Mouse (Mus musculus) heart, embryonic 10.5 days (tissue): Measurements from ENCODE around the gene Tysnd1. TPM values are rescaled to one million over a fixed set of nuclear protein-coding genes. Genes with fewer than 3 reads are reported as not detected.

Experiments used
- DNase-seq: peaks from one replicate; pipeline ENCODE4 v3.0.0-alpha.2; 2017; ENCODE audit warnings: low spot score
- H3K27ac ChIP-seq: fragments of 300-500 bp; sonication (generic); 2 replicates; pipeline ENCODE4 v1.5.1; 2016; ENCODE audit warnings: mild to moderate bottlenecking
- H3K27me3 ChIP-seq: fragments of 300-500 bp; sonication (generic); 2 replicates; pipeline ENCODE4 v1.6.1; 2016; ENCODE audit warnings: mild to moderate bottlenecking; ENCODE audit not compliant: poor library complexity, insufficient read depth, severe bottlenecking
- H3K36me3 ChIP-seq: fragments of 300-500 bp; sonication (generic); 2 replicates; pipeline ENCODE4 v1.6.1; 2016; ENCODE audit warnings: mild to moderate bottlenecking, moderate library complexity
- H3K4me1 ChIP-seq: fragments of 300-500 bp; sonication (generic); 2 replicates; pipeline ENCODE4 v1.6.1; 2016; ENCODE audit warnings: mild to moderate bottlenecking
- H3K4me3 ChIP-seq: fragments of 300-500 bp; sonication (generic); 2 replicates; pipeline ENCODE4 v1.5.1; 2016; ENCODE audit warnings: mild to moderate bottlenecking, moderate library complexity
- H3K9me3 ChIP-seq: fragments of 300-500 bp; sonication (generic); 2 replicates; pipeline ENCODE4 v1.6.1; 2016; ENCODE audit warnings: mild to moderate bottlenecking, moderate library complexity
- WGBS: fragments of 180-500 bp; shearing (Covaris S2); methylation state at CpG from one replicate; pipeline ENCODE4 v1.1.7; 2016; 5-methylcytosine and 5-hydroxymethylcytosine counted together
- polyA plus RNA-seq: library from polyadenylated mRNA; unstranded; fragments of >200 nt; fragmentation: Nextera tagmentation; extraction: Ambion mirVana; gene quantifications from 2 replicates; pipeline ENCODE4 v1.2.1, GENCODE M21; 2016

The Tysnd1 gene
- polyA plus RNA-seq, 1 experiment from 2014 or later = 39.2 TPM

- WGBS = 92% methylated on average over 10 of the region's 10 CpGs
- peaks cover 89% of the 10 kb centered on the region for H3K36me3 ChIP-seq
These were observed 30.2 kb upstream of the Tysnd1 start for GRCm38 (mm10) chr10:61665111-61665510.

DNA sequence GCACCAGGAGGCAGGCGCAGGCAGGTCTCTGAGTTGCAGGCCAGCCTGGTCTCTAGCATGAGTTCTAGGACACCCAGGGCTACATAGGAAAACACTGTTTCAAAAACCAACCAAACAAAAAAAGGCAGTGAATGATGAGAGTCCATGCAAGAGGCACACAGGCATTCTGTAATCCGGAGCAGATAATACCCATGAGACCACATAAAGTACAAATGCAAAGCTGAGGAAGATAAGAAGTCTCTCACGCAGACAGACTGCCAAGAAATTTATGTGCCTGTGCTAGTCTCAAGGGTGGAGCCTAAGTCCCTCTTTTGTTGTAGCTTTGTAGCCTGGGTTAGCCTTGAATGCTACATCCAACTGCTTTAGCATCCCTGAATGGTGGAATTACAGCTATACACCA, 29.7 kb upstream of the Tysnd1 start:
- peaks cover 89% of the 10 kb centered on the region for H3K36me3 ChIP-seq
- 80% methylated on average over 3 of the region's 3 CpGs for WGBS
- H3K27ac ChIP-seq = no peak overlapping the region
- DNase-seq = no peak
- no peaks in the 10 kb centered on the region for H3K4me1 ChIP-seq
- no peaks in the 10 kb centered on the region for H3K27me3 ChIP-seq
- no peaks in the 10 kb centered on the region for H3K9me3 ChIP-seq
- H3K4me3 ChIP-seq = no peak overlapping the region

More at GRCm38 (mm10) chr10:61665111-61665510, 30.2 kb upstream of the Tysnd1 start:
- no peaks in the 10 kb centered on the region for H3K4me1 ChIP-seq
- no peaks in the 10 kb centered on the region for H3K27me3 ChIP-seq
- no peak overlapping the region for H3K4me3 ChIP-seq
- no peak overlapping the region for H3K27ac ChIP-seq
- no peak for DNase-seq
- no peaks in the 10 kb centered on the region for H3K9me3 ChIP-seq

GRCm38 (mm10) chr10:61669289-61669688, 26.0 kb upstream of the Tysnd1 start:
- no peak for DNase-seq
- Histone ChIP-seq H3K4me3 (no peak overlapping the region), H3K4me1 (no peaks in the 10 kb centered on the region), H3K27me3 (no peaks in the 10 kb centered on the region), H3K9me3 (no peaks in the 10 kb centered on the region), H3K27ac (no peak overlapping the region), H3K36me3 (peaks cover 86% of the 10 kb centered on the region)
- 92% methylated on average over 7 of the region's 7 CpGs for WGBS

DNA sequence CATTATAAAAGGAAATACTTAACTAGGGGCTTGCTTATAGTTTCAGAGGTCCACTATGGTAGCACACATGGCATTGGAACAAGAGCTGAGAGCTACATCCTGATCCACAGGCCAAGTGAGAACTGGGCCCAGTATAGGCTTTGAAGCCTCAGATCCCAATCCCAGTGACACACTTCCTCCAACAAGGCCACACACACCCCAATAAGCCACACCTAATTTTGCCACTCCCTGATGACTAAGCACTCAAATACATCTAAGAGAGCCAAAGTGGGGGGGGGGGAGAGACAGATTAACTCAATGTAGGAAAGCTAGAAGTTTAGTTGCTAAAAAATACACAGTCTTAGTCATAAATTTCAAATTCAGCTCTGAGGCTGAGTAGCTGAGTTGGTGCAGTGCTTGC, 25.4 kb upstream of the Tysnd1 start:
- Histone ChIP-seq H3K27ac (no peak overlapping the region), H3K9me3 (no peaks in the 10 kb centered on the region), H3K4me3 (no peak overlapping the region), H3K27me3 (no peaks in the 10 kb centered on the region), H3K4me1 (no peaks in the 10 kb centered on the region), H3K36me3 (peaks cover 86% of the 10 kb centered on the region)
- DNase-seq = no peak

DNA sequence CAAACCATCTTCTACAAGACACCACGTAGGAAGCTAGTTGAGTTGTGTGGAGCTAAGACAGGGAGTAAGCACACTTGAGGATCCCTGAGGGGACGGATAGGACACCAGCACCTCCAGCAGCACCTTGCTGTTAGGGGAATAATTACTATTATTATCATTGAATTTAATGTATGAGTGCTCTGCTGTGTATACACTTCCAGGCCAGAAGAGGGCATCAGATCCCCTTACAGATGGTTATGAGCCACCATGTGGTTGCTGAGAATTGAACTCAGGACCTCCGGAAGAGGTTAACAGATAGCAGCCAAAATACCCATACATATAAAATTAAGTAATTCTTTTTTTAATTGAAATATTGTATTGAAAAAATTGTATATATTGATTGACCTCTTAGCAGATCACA, 24.6 kb upstream of the Tysnd1 start:
- H3K9me3 ChIP-seq = no peaks in the 10 kb centered on the region
- 89% methylated on average over 3 of the region's 3 CpGs for WGBS
- H3K27me3 ChIP-seq = no peaks in the 10 kb centered on the region
- no peak for DNase-seq
- peaks cover 84% of the 10 kb centered on the region for H3K36me3 ChIP-seq
- no peak overlapping the region for H3K4me3 ChIP-seq
- no peaks in the 10 kb centered on the region for H3K4me1 ChIP-seq
- H3K27ac ChIP-seq = no peak overlapping the region

- H3K27ac ChIP-seq = no peak overlapping the region
- no peak overlapping the region for H3K4me3 ChIP-seq
- H3K4me1 ChIP-seq = peaks cover 6% of the 10 kb centered on the region; the same call in 1 of the 2 replicates
- WGBS = 84% methylated on average over 3 of the region's 3 CpGs
- H3K36me3 ChIP-seq = peaks cover 43% of the 10 kb centered on the region
- H3K27me3 ChIP-seq = no peaks in the 10 kb centered on the region
- no peak for DNase-seq
- no peaks in the 10 kb centered on the region for H3K9me3 ChIP-seq
These were observed 19.4 kb upstream of the Tysnd1 start for GRCm38 (mm10) chr10:61675935-61676334.

DNA sequence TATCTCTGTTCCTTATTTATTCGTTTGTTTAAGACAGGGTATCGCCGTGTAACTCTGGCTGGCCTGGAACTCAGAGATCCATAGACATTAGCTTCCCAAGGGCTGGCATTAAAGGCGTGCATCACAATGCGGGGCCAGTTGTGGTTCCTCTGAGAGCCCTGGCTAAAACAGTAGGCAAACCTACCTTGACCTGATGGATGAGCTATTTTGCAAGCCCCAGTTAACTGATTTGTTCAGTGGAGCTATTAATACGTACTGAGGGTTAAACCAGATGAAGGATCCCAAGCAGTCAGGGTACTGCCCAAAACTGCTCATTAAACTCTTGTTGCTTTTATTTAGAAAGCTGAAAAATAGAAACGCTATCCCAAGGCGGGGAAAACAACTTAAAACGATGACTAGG, 15.8 kb upstream of the Tysnd1 start:
- Histone ChIP-seq H3K36me3 (peaks cover 15% of the 10 kb centered on the region), H3K27ac (peak overlapping the region; percentile 98), H3K9me3 (no peaks in the 10 kb centered on the region), H3K4me1 (peaks cover 11% of the 10 kb centered on the region), H3K4me3 (peak overlapping the region; percentile 98), H3K27me3 (no peaks in the 10 kb centered on the region)
- DNase-seq = no peak
- WGBS = 37% methylated on average over 9 of the region's 9 CpGs

GRCm38 (mm10) chr10:61680015-61680913, 15.1 kb upstream of the Tysnd1 start, which contains the start of gene Sar1a:
Gene Sar1a (plus strand): TSS chr10:61680299.
- Histone ChIP-seq H3K4me3 (peak within 1 kb of the TSS; percentile 98), H3K27me3 (no peaks in the 10 kb centered on the region), H3K9me3 (no peaks in the 10 kb centered on the region), H3K27ac (peak within 1 kb of the TSS; percentile 98), H3K36me3 (peaks cover 15% of the 10 kb centered on the region), H3K4me1 (peaks cover 11% of the 10 kb centered on the region)
- DNase-seq = peak; percentile 99
- under 1% methylated on average over 79 of the region's 84 CpGs for WGBS

DNA sequence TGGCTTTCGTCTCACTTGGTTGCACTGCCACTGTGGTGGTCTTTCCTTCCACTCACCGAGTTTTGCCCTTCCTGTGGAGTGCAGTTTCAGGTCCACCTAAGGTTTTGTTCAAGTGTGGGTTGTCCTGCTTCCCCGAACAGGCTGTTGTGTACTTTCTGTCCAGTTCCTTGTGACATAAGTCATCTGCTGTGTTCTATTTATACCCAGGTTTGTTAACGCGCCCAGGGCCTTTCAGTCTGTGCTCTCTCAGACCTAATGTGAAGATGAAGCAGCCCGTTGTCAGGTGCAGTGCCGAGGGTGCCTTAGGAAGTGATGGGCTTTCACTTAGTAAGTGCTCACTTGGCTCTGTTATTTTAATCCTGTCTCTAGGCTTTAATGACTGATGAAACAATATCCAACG, 5.9 kb upstream of the Tysnd1 start:
- H3K4me1 ChIP-seq = no peaks in the 10 kb centered on the region
- H3K27me3 ChIP-seq = no peaks in the 10 kb centered on the region
- no peak overlapping the region for H3K27ac ChIP-seq
- H3K4me3 ChIP-seq = no peak overlapping the region
- H3K36me3 ChIP-seq = peaks cover 87% of the 10 kb centered on the region
- no peak for DNase-seq
- 80% methylated on average over 8 of the region's 8 CpGs for WGBS
- no peaks in the 10 kb centered on the region for H3K9me3 ChIP-seq

DNA sequence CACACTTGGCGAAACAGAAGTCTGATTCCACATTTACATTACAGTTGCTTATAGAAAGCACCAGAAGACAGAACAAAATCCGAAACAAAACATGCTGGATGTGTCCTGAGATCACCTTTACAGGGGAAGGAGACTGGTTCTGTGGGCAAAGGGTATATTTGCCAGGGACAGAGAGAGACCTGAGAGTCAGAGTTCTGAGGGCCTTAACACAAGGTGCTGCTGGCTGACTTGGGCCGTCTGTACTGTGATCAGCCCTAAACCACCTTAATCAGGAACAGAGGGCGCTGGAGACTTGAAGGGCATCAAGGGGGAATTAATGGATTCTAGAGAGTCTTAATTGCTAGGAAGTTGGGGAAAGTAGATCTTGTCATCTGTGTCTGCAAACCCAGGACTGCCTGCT, 1.8 kb upstream of the Tysnd1 start:
- Histone ChIP-seq H3K9me3 (no peaks in the 10 kb centered on the region), H3K4me1 (peaks cover 22% of the 10 kb centered on the region), H3K27ac (no peak overlapping the region), H3K36me3 (peaks cover 61% of the 10 kb centered on the region), H3K27me3 (no peaks in the 10 kb centered on the region), H3K4me3 (no peak overlapping the region)
- no peak for DNase-seq
- 70% methylated on average over 4 of the region's 4 CpGs for WGBS

DNA sequence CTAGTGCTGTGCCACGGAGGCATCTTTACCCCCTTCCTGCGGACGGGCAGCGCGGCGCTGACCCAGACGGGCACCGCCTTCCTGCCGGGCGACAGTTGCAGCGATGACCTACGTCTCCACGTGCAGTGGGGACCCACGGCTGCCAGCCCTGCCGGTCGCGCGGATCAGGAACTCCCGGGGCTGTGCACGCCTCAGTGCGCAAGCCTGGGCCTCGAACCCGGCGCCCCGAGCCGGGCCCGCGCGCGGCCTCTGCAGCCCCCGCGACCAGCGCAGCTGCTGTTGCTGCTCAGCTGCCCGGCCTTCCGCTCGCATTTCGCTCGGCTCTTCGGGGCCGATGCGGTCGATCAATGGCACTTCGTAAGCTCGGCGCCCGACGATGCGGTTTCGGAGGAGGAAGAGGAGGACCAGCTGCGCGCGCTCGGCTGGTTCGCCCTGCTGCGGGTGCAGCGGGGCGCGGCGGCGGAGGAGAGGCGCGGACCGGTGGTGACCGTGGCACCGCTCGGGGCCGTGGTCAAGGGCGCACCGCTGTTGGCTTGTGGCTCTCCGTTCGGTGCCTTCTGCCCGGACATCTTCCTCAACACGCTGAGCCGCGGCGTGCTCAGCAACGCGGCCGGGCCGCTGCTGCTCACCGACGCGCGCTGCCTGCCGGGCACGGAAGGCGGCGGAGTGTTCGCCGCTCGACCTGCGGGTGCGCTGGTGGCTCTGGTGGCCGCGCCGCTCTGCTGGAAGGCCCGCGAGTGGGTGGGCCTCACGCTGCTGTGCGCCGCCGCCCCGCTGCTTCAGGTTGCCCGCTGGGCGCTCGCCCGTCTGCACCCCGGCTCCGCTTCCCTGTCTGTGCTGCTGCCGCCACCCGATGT, 617 bp downstream of the Tysnd1 start:
- H3K27ac ChIP-seq = peak overlapping the region; percentile 88
- H3K9me3 ChIP-seq = no peaks in the 10 kb centered on the region
- peaks cover 22% of the 10 kb centered on the region for H3K4me1 ChIP-seq
- H3K27me3 ChIP-seq = no peaks in the 10 kb centered on the region
- under 1% methylated on average over 108 of the region's 111 CpGs for WGBS
- peak overlapping the region; percentile 99 for H3K4me3 ChIP-seq
- DNase-seq = no peak
- peaks cover 53% of the 10 kb centered on the region for H3K36me3 ChIP-seq

GRCm38 (mm10) chr10:61696560-61696823, 1.2 kb downstream of the Tysnd1 start:
- peak overlapping the region; percentile 88 for H3K27ac ChIP-seq
- H3K4me3 ChIP-seq = peak overlapping the region; percentile 99
- H3K9me3 ChIP-seq = no peaks in the 10 kb centered on the region
- 9% methylated on average over 19 of the region's 19 CpGs for WGBS
- no peak for DNase-seq
- H3K4me1 ChIP-seq = peaks cover 22% of the 10 kb centered on the region
- H3K36me3 ChIP-seq = peaks cover 53% of the 10 kb centered on the region
- H3K27me3 ChIP-seq = no peaks in the 10 kb centered on the region

- Histone ChIP-seq H3K36me3 (peaks cover 53% of the 10 kb centered on the region), H3K27ac (no peak overlapping the region), H3K4me3 (peak overlapping the region; percentile 99), H3K4me1 (peaks cover 22% of the 10 kb centered on the region), H3K27me3 (no peaks in the 10 kb centered on the region), H3K9me3 (no peaks in the 10 kb centered on the region)
- no peak for DNase-seq
- WGBS = 84% methylated on average over 2 of the region's 2 CpGs
These were observed 1.7 kb downstream of the Tysnd1 start for GRCm38 (mm10) chr10:61697028-61697427.
